Mouse (Mus musculus): ENCODE results near the gene Adck2. TPM values are rescaled to one million over a fixed set of nuclear protein-coding genes. Genes with fewer than 3 reads are reported as not detected.

The Adck2 gene
- polyA plus RNA-seq, 1 experiment from 2014 or later: 25.1 TPM

GRCm38 (mm10) chr6:39607365-39607764, 33.7 kb downstream of the Adck2 start:
- Histone ChIP-seq H3K4me1 (ENCODE audit: control insufficient read depth, insufficient read depth, low read length) (no peaks in the 10 kb centered on the region), H3K9ac (replicated peaks; ENCODE audit: low read length) (no peak overlapping the region), H3K27me3 (ENCODE audit: control insufficient read depth, insufficient read depth, low read length) (no peaks in the 10 kb centered on the region), H3K4me3 (ENCODE audit: low read depth, low read length) (no peak overlapping the region), H3K4me2 (ENCODE audit: low read depth, low read length) (no peak overlapping the region), H3K27ac (replicated peaks; ENCODE audit: low read depth, low read length) (no peak overlapping the region), H3K36me3 (replicated peaks; ENCODE audit: control insufficient read depth, insufficient read depth, low read depth, low read length) (peaks cover 4% of the 10 kb centered on the region; the same call in 1 of the 2 replicates), H3K9me3 (replicated peaks; ENCODE audit: control insufficient read depth, low read length) (no peaks in the 10 kb centered on the region)
- WGBS: 72% methylated on average over 5 of the region's 5 CpGs
- ATAC-seq (replicated peaks; ENCODE audit: insufficient number of reproducible peaks, low FRiP score, low TSS enrichment, low read depth) (no peak), DNase-seq (ENCODE audit: low spot score) (no peak)

- no peak overlapping the region for H3K4me3 ChIP-seq (ENCODE audit: low read depth, low read length)
- no peaks in the 10 kb centered on the region for H3K9me3 ChIP-seq (replicated peaks; ENCODE audit: control insufficient read depth, low read length)
- ATAC-seq (replicated peaks; ENCODE audit: insufficient number of reproducible peaks, low FRiP score, low TSS enrichment, low read depth) (no peak), DNase-seq (ENCODE audit: low spot score) (no peak)
- 66% methylated on average over 2 of the region's 2 CpGs for WGBS
- no peak overlapping the region for H3K9ac ChIP-seq (replicated peaks; ENCODE audit: low read length)
- H3K4me1 ChIP-seq (ENCODE audit: control insufficient read depth, insufficient read depth, low read length): no peaks in the 10 kb centered on the region
- H3K4me2 ChIP-seq (ENCODE audit: low read depth, low read length): no peak overlapping the region
- H3K36me3 ChIP-seq (replicated peaks; ENCODE audit: control insufficient read depth, insufficient read depth, low read depth, low read length): peaks cover 4% of the 10 kb centered on the region; the same call in 1 of the 2 replicates
- H3K27me3 ChIP-seq (ENCODE audit: control insufficient read depth, insufficient read depth, low read length): no peaks in the 10 kb centered on the region
- no peak overlapping the region for H3K27ac ChIP-seq (replicated peaks; ENCODE audit: low read depth, low read length)
These were observed 36.5 kb downstream of the Adck2 start for GRCm38 (mm10) chr6:39610207-39610606.

- Histone ChIP-seq H3K27ac (replicated peaks; ENCODE audit: low read depth, low read length) (no peak overlapping the region), H3K4me1 (ENCODE audit: control insufficient read depth, insufficient read depth, low read length) (no peaks in the 10 kb centered on the region), H3K27me3 (ENCODE audit: control insufficient read depth, insufficient read depth, low read length) (no peaks in the 10 kb centered on the region), H3K9ac (replicated peaks; ENCODE audit: low read length) (no peak overlapping the region), H3K36me3 (replicated peaks; ENCODE audit: control insufficient read depth, insufficient read depth, low read depth, low read length) (peaks cover 4% of the 10 kb centered on the region; the same call in 1 of the 2 replicates), H3K9me3 (replicated peaks; ENCODE audit: control insufficient read depth, low read length) (no peaks in the 10 kb centered on the region), H3K4me2 (ENCODE audit: low read depth, low read length) (no peak overlapping the region), H3K4me3 (ENCODE audit: low read depth, low read length) (no peak overlapping the region)
- WGBS: 87% methylated on average over 2 of the region's 2 CpGs
- ATAC-seq (replicated peaks; ENCODE audit: insufficient number of reproducible peaks, low FRiP score, low TSS enrichment, low read depth): no peak
- DNase-seq (ENCODE audit: low spot score): no peak
These were observed 37.6 kb downstream of the Adck2 start for GRCm38 (mm10) chr6:39611296-39611695.

Other genes with a start within 250 kb of the Adck2 start
- gene Slc37a3, start 196.2 kb upstream of the Adck2 start, polyA plus RNA-seq (2014; fragmentation: Nextera tagmentation; extraction: Ambion mirVana): 44.2 and 47.7 TPM in 2 replicates
- 0.78 and 1.1 TPM in 2 replicates for gene Rab19, start 192.7 kb upstream of the Adck2 start, polyA plus RNA-seq (2014; fragmentation: Nextera tagmentation; extraction: Ambion mirVana)
- gene Mkrn1, start 153.4 kb upstream of the Adck2 start, polyA plus RNA-seq (2014; fragmentation: Nextera tagmentation; extraction: Ambion mirVana): 55.7 and 59.7 TPM in 2 replicates
- 27.4 and 29.1 TPM in 2 replicates for gene Dennd2a, start 16.0 kb upstream of the Adck2 start, polyA plus RNA-seq (2014; fragmentation: Nextera tagmentation; extraction: Ambion mirVana)
- gene Gm42420, start 11.9 kb downstream of the Adck2 start, polyA plus RNA-seq (2014; fragmentation: Nextera tagmentation; extraction: Ambion mirVana): 1.3 TPM in 1 of 2 replicates, not detected in the other
- gene Ndufb2, start 18.7 kb downstream of the Adck2 start, polyA plus RNA-seq (2014; fragmentation: Nextera tagmentation; extraction: Ambion mirVana): 228 and 264 TPM in 2 replicates
- 17.9 and 18.8 TPM in 2 replicates for gene Braf, start 151.6 kb downstream of the Adck2 start, polyA plus RNA-seq (2014; fragmentation: Nextera tagmentation; extraction: Ambion mirVana)
- 227 and 244 TPM in 2 replicates for gene Mrps33, start 237.1 kb downstream of the Adck2 start, polyA plus RNA-seq (2014; fragmentation: Nextera tagmentation; extraction: Ambion mirVana)

All from embryonic facial prominence, embryonic 11.5 days (tissue).